Comparison of ENCODE assay signal across 8 mouse cellular contexts in the genomic region with DNA sequence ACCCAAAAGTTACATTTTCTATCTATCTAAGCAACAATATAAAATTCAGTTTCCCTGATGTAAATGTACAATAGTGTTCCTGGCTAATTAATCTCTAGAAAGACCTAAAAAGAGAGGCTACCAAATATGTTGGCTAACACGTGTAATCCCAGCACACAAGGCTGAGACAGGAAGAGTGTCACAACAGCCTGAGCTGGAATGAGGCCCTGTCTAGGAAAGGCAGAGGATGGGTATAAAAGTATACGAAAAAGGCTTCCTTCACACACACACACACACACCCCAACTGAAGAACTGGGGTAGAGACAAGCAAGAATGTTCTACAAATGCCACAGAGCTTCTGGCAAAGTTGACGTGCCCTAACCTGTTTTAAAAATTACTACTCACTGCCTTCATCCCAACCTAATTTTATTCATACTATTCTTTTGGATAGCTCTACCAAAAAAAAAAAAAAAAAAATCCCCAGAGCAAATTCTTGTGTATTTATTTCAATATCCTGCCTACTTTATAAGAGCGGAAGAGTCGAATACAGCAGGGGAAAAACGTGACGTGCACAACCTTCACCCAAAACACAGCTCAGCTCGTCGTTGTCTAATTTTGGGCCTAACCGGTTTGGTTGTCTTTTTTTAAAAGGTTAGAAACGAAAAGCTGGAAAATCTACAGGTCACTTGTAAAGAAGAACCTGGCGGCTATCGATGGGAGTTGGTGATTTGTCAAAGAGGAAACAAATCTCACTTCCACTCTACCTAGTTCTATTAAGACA. TPM values are rescaled to one million over a fixed set of nuclear protein-coding genes. Genes with fewer than 3 reads are reported as not detected.
DNase-seq lines count a peak whose midpoint lies in the region; ATAC-seq and TF ChIP-seq lines count a peak whose summit lies in the region.

No protein-coding gene starts in this region.

- H3K4me3 ChIP-seq in kidney, embryonic 16.5 days (ENCODE audit: low read length) = peak overlapping the region; percentile 89
- H3K4me3 ChIP-seq in ES-Bruce4 (ENCODE audit: low read depth, low read length) = peak overlapping the region; percentile 94
- peak overlapping the region; percentile 97 for H3K4me3 ChIP-seq in forebrain, embryonic 12.5 days (replicated peaks)
- H3K4me3 ChIP-seq in limb, embryonic 15.5 days = peak overlapping the region; percentile 97

- peak overlapping the region; percentile 64 for H3K4me2 ChIP-seq in kidney, embryonic 16.5 days (replicated peaks; ENCODE audit: low read depth, low read length)
- H3K4me2 ChIP-seq in forebrain, embryonic 12.5 days = peak overlapping the region; percentile 57
- peak overlapping the region; percentile 51 for H3K4me2 ChIP-seq in limb, embryonic 15.5 days

- no peak for ATAC-seq in kidney, embryonic 16.5 days (ENCODE audit: low FRiP score, low TSS enrichment)
- ATAC-seq in forebrain, embryonic 12.5 days (ENCODE audit: low FRiP score) = no peak
- ATAC-seq in limb, embryonic 15.5 days (ENCODE audit: insufficient number of reproducible peaks, low FRiP score, low TSS enrichment, low read depth) = no peak

- no peaks in the 10 kb centered on the region for H3K36me3 ChIP-seq in kidney, embryonic 16.5 days (ENCODE audit: insufficient read depth, low read length)
- H3K36me3 ChIP-seq in ES-Bruce4 (ENCODE audit: control insufficient read depth, insufficient read depth, low read length, poor library complexity, severe bottlenecking) = no peaks in the 10 kb centered on the region
- 0 out of 2 replicates have a peak, but pooled peaks cover 6% of the 10 kb centered on the region for H3K36me3 ChIP-seq in forebrain, embryonic 12.5 days (replicated peaks)
- H3K36me3 ChIP-seq in limb, embryonic 15.5 days = 0 out of 2 replicates have a peak, but pooled peaks cover 3% of the 10 kb centered on the region

- H3K9me3 ChIP-seq in kidney, embryonic 16.5 days (ENCODE audit: low read length) = no peaks in the 10 kb centered on the region
- H3K9me3 ChIP-seq in ES-Bruce4 (replicated peaks; ENCODE audit: control insufficient read depth, insufficient read depth, low read length, poor library complexity, severe bottlenecking) = no peaks in the 10 kb centered on the region
- no peaks in the 10 kb centered on the region for H3K9me3 ChIP-seq in forebrain, embryonic 12.5 days
- no peaks in the 10 kb centered on the region for H3K9me3 ChIP-seq in limb, embryonic 15.5 days

- H3K4me1 ChIP-seq in kidney, embryonic 16.5 days (ENCODE audit: insufficient read depth, low read length) = peaks cover 18% of the 10 kb centered on the region
- no peaks in the 10 kb centered on the region for H3K4me1 ChIP-seq in ES-Bruce4 (ENCODE audit: control insufficient read depth, insufficient read depth, low read length)
- peaks cover 18% of the 10 kb centered on the region for H3K4me1 ChIP-seq in forebrain, embryonic 12.5 days
- peaks cover 14% of the 10 kb centered on the region for H3K4me1 ChIP-seq in limb, embryonic 15.5 days

- peak overlapping the region; percentile 97 for H3K27ac ChIP-seq in kidney, embryonic 16.5 days (ENCODE audit: low read length)
- peak overlapping the region; percentile 17; the same call in 1 of the 2 replicates for H3K27ac ChIP-seq in ES-Bruce4 (ENCODE audit: insufficient read depth, low read length)
- peak overlapping the region; percentile 97; the same call in 1 of the 2 replicates for H3K27ac ChIP-seq in forebrain, embryonic 12.5 days
- H3K27ac ChIP-seq in limb, embryonic 15.5 days = peak overlapping the region; percentile 95

- TF ChIP-seq EP300 in ES-Bruce4 (IDR thresholded peaks at IDR 0.05; ENCODE audit: insufficient read depth, low read depth, low read length) = no peak

- H3K9ac ChIP-seq in kidney, embryonic 16.5 days (replicated peaks; ENCODE audit: low read length) = peak overlapping the region; percentile 98
- peak overlapping the region; percentile 95 for H3K9ac ChIP-seq in ES-Bruce4 (ENCODE audit: low read depth, poor library complexity, severe bottlenecking)
- peak overlapping the region; percentile 98 for H3K9ac ChIP-seq in forebrain, embryonic 12.5 days
- H3K9ac ChIP-seq in limb, embryonic 15.5 days = peak overlapping the region; percentile 99

- no peak for TF ChIP-seq CTCF in ES-Bruce4 (IDR thresholded peaks at IDR 0.05; ENCODE audit: low read depth, low read length)

- TF ChIP-seq POLR2A in ES-Bruce4 (IDR thresholded peaks at IDR 0.05; ENCODE audit: insufficient read depth, low read length) = no peak

- DNase-seq in kidney, adult 9 months = no peak
- DNase-seq in frontal cortex, postnatal 36 days (ENCODE audit: low spot score in 2 of 2) = no peak
- DNase-seq in layer of hippocampus, adult 11-12 months (ENCODE audit: low spot score) = no peak
- no peak for DNase-seq in gastrocnemius, postnatal 25 days

- 4% methylated on average over 13 of the region's 13 CpGs for WGBS in kidney, embryonic 16.5 days
- WGBS in forebrain, embryonic 12.5 days = 11% methylated on average over 13 of the region's 13 CpGs
- WGBS in limb, embryonic 15.5 days = 3% methylated on average over 13 of the region's 13 CpGs

- H3K27me3 ChIP-seq in kidney, embryonic 16.5 days (ENCODE audit: insufficient read depth, low read length) = no peaks in the 10 kb centered on the region
- H3K27me3 ChIP-seq in ES-Bruce4 (ENCODE audit: control insufficient read depth, insufficient read depth, low read length, poor library complexity, severe bottlenecking) = no peaks in the 10 kb centered on the region
- no peaks in the 10 kb centered on the region for H3K27me3 ChIP-seq in forebrain, embryonic 12.5 days
- no peaks in the 10 kb centered on the region for H3K27me3 ChIP-seq in limb, embryonic 15.5 days

RNA-seq across cellular contexts. Expression of a gene that starts 1.3 kb away (rescaled TPM):
- polyA plus RNA-seq in kidney, embryonic 16.5 days (2015; fragmentation: Nextera tagmentation; extraction: Ambion mirVana) = 38.2 and 40.3 TPM in 2 replicates
- 76.8 and 81.0 TPM in 2 replicates for polyA plus RNA-seq in ES-Bruce4 (2011; ENCODE audit: insufficient read depth, insufficient read length, low read depth, missing spikeins)
- polyA plus RNA-seq in forebrain, embryonic 12.5 days (2016; fragmentation: Nextera tagmentation; extraction: Ambion mirVana) = 57.1 and 59.1 TPM in 2 replicates
- polyA plus RNA-seq in limb, embryonic 15.5 days (2015; fragmentation: Nextera tagmentation; extraction: Ambion mirVana) = 32.5 and 33.9 TPM in 2 replicates
- 10 to 100 TPM; 13.8 to 14.7 TPM for total RNA-seq in gastrocnemius, postnatal 25 days (2021)

RNA-seq across cellular contexts. Expression of a gene that starts 21.7 kb away (rescaled TPM):
- polyA plus RNA-seq in kidney, embryonic 16.5 days (2015; fragmentation: Nextera tagmentation; extraction: Ambion mirVana) = 130 and 136 TPM in 2 replicates
- polyA plus RNA-seq in ES-Bruce4 (2011; ENCODE audit: insufficient read depth, insufficient read length, low read depth, missing spikeins) = 69.1 and 69.2 TPM in 2 replicates
- 127 and 133 TPM in 2 replicates for polyA plus RNA-seq in forebrain, embryonic 12.5 days (2016; fragmentation: Nextera tagmentation; extraction: Ambion mirVana)
- polyA plus RNA-seq in limb, embryonic 15.5 days (2015; fragmentation: Nextera tagmentation; extraction: Ambion mirVana) = 83.1 and 89.3 TPM in 2 replicates
- 10 to 100 TPM; 12.6 to 14.0 TPM for total RNA-seq in gastrocnemius, postnatal 25 days (2021)

RNA-seq across cellular contexts. Expression of a gene that starts 21.8 kb away (rescaled TPM):
- polyA plus RNA-seq in kidney, embryonic 16.5 days (2015; fragmentation: Nextera tagmentation; extraction: Ambion mirVana) = 42.6 and 44.5 TPM in 2 replicates
- polyA plus RNA-seq in ES-Bruce4 (2011; ENCODE audit: insufficient read depth, insufficient read length, low read depth, missing spikeins) = 12.7 and 13.0 TPM in 2 replicates
- polyA plus RNA-seq in forebrain, embryonic 12.5 days (2016; fragmentation: Nextera tagmentation; extraction: Ambion mirVana) = 39.7 and 43.8 TPM in 2 replicates
- polyA plus RNA-seq in limb, embryonic 15.5 days (2015; fragmentation: Nextera tagmentation; extraction: Ambion mirVana) = 23.1 and 25.5 TPM in 2 replicates
- 1 to 10 TPM; 7.7 to 7.9 TPM for total RNA-seq in gastrocnemius, postnatal 25 days (2021)

Comparison
In these comparisons a context has a peak if more than half of its experiments do, and no peak if none do; other contexts are left out.
1. H3K27ac ChIP-seq: peak in every context shown above with its lines; median percentile 97 in kidney, embryonic 16.5 days; 97 in forebrain, embryonic 12.5 days; 95 in limb, embryonic 15.5 days; 17 in ES-Bruce4.